Mouse (Mus musculus): ENCODE data around the gene Mospd3.

The Mospd3 gene

GRCm38 (mm10) chr5:137583670-137584169 is 17.1 kb downstream of the Mospd3 start:
- in situ Hi-C loops (cut with MboI; ENCODE audit: unreplicated experiment in 2 of 2), result loop anchor here in 1 of 2 experiments (5.0 kb wide), 1 partner anchor 69 kb away; no protein-coding TSS in a partner anchor

DNA sequence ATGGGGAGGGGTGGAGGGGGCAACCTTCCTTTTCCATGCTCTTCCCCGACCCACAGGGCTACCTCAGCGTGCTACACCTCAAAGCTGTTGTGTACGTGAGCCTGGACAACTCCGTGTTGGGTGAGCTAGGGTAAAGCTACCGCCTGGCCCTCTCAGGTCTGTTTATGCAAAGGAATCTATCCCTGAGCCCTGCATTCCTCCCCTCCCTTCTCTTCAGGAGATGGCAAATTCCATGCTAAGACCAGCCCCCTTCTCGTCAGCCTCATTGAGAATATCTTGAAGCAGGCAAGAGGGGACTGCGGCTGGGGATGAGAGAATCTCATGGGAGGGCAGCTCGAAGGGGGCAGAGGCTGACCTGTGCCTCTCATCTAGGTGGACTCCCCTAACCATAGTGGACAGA is 18.2 kb downstream of the Mospd3 start:
- in situ Hi-C loops (cut with MboI; ENCODE audit: unreplicated experiment in 2 of 2), result loop anchor here in 1 of 2 experiments (5.0 kb wide), 1 partner anchor 70 kb away; no protein-coding TSS in a partner anchor

DNA sequence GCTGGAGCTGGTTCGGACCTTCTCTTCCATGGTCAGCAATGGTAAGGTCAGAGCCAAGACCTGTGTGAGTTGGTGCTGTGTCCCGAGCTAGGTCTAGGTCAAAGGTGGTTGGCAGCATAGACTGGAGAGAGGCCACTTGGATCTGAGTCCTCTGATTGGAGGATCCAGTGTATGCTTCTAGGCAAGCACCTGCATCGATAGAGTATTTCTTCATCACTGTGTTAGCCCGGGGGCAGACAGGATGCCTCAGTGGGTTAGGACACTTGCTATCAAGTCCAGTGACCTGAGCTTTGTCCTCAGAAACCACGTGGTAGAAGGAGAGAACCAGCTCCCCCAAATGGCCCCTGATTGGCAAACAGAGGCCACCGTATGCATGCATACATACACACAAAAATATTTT is 20.6 kb downstream of the Mospd3 start:
- in situ Hi-C loops (cut with MboI; ENCODE audit: unreplicated experiment in 2 of 2), result loop anchor here in 1 of 2 experiments (5.0 kb wide), 1 partner anchor 72 kb away; no protein-coding TSS in a partner anchor

DNA sequence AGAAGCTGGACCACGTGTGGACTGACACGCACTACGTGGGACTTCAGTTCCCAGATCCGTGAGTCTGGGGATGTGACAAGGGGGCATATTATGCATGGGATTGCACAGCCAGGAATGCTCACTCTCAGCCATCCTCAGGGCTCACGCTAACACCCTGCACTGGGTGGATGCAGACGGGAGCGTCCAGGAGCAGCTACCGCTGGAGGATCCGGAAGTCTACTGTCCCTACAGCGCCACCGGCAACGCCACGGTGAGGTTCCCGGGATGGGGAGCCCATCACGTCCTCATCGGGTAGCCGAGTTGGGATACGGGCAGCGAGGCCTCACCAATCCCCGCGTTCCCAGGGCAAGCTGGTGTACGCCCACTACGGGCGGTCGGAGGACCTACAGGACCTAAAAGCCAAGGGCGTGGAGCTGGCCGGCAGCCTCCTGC is 26.4 kb downstream of the Mospd3 start:
- in situ Hi-C loops (cut with MboI; ENCODE audit: unreplicated experiment in 2 of 2), result no loop called here

GRCm38 (mm10) chr5:137570691-137571586 is 29.9 kb downstream of the Mospd3 start:
- in situ Hi-C loops (cut with MboI; ENCODE audit: unreplicated experiment in 2 of 2), result no loop called here

DNA sequence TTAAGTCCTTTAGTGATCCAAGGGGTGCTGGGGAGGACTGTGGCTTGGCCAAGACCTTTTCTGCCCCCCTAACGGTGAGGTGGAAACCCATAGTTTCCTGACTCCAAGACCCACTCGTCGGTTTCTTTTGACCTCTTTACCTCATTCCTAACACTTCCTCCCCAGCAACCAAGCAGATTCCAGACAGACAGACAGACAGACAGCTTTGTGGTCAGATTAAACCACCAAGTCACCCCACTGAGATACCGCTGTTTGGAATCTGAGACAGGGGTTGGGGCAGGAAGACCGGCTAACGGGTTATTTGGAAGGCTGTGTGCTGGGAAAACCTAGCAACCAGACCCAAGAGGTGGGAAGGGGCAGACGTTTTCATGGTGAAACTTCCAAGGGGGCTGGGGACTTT is 30.7 kb downstream of the Mospd3 start:
- in situ Hi-C loops (cut with MboI; ENCODE audit: unreplicated experiment in 2 of 2), result no loop called here

DNA sequence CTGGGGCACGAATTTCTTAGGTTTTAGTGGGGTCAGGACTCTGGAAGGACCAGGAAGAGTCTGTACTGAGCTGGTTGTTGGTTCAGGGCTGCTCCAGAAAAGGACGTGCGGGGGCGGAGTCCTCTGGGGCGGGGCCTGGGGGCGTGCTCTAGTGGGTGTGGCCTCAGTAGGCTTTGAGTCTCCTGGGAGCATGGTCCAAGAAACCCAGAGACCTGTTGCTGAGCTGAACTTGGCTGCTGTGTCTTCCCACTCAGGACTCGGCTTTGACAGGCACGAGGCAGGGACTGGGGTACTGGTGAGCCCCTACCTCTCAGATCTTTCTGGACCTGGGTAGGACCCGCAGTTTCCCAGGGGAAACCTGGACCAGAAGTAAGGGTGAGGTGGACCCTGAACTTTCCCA is 31.2 kb downstream of the Mospd3 start, which contains the start of gene Tfr2:
Tfr2 (plus strand) TSS at position 176 of the 400 bp plus-strand sequence.
- in situ Hi-C loops (cut with MboI; ENCODE audit: unreplicated experiment in 2 of 2), result no loop called here

DNA sequence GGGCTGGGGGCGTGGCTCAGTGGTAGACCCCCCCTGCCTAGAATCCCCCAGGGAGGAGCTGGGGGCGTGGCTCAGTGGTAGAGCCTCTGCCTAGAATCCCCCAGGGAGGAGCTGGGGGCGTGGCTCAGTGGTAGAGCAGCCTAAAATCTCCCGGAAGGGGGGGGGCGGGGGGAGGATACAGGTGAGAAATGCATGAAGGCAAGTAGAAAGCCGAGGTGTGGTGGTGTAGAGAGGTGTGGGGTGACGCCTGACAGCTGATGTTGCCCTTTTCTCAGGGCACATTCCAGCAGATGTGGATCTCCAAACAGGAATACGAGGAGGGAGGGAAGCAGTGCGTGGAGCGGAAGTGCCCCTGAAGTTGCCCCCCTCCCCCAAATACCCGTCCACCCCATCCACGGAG is 31.8 kb downstream of the Mospd3 start:
- in situ Hi-C loops (cut with MboI; ENCODE audit: unreplicated experiment in 2 of 2), result no loop called here

- in situ Hi-C loops (cut with MboI; ENCODE audit: unreplicated experiment in 2 of 2), result no loop called here
These were observed 32.5 kb downstream of the Mospd3 start for GRCm38 (mm10) chr5:137568223-137568798.

DNA sequence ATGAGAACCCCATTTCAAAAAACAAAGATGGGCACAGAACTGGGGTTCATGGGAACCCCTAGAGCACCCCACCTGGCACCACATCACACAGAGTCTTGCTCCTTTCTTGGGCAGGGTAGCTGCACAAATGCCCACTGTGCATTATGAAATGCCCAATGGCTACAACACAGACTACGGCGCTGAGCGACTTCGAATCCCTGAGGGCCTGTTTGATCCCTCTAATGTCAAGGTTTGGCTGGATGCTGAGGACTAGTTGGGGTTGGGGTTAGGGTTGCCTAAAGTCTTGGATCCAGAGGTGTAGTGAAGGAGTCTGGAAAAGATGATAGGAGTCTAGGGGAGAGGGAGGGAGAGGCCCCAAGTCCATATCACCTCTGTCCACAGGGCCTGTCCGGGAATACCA is 34.4 kb downstream of the Mospd3 start:
- in situ Hi-C loops (cut with MboI; ENCODE audit: unreplicated experiment in 2 of 2), result no loop called here

- in situ Hi-C loops (cut with MboI; ENCODE audit: unreplicated experiment in 2 of 2), result no loop called here
These were observed 35.1 kb downstream of the Mospd3 start for GRCm38 (mm10) chr5:137565744-137566143.

DNA sequence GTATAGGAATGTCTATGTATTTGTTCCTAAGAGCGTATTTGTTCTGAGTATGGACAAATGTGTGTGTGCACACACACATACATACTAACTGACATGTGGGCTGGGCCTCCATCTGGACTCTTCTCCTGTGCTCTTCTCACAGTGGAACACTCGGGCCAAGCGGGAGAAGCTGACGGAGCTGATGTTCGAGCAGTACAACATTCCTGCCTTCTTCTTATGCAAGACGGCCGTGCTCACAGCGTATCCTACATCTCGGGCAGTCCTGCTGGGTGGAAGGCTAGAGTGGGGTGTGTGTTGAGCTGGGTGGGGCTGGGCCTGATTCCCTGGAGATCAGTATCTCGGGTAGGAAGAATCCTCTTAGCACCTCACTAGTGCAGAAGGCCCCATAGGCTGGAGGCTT is 37.9 kb downstream of the Mospd3 start:
- in situ Hi-C loops (cut with MboI; ENCODE audit: unreplicated experiment in 2 of 2), result no loop called here

- in situ Hi-C loops (cut with MboI; ENCODE audit: unreplicated experiment in 2 of 2), result no loop called here
These were observed 39.3 kb downstream of the Mospd3 start for GRCm38 (mm10) chr5:137561556-137561955.

DNA sequence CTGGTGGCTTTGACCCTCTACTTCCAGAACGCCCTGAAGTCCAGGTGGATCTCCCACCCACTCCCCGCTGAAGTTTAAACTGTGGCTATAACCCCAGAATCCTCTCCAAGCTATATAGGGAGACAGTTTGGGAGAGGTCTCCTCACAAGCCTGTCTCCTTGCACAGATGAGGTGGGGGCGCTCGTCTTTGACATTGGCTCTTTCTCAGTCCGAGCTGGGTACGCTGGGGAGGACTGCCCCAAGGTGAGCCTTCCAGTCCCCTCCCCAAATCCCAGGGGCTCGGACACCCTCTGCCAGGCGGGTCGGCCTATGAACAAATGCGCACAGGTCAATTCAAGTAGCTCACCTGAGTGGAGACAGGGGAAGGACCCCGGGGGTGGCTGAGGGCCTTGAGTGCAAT is 47.0 kb downstream of the Mospd3 start:
- in situ Hi-C loops (cut with MboI; ENCODE audit: unreplicated experiment in 2 of 2), result no loop called here

DNA sequence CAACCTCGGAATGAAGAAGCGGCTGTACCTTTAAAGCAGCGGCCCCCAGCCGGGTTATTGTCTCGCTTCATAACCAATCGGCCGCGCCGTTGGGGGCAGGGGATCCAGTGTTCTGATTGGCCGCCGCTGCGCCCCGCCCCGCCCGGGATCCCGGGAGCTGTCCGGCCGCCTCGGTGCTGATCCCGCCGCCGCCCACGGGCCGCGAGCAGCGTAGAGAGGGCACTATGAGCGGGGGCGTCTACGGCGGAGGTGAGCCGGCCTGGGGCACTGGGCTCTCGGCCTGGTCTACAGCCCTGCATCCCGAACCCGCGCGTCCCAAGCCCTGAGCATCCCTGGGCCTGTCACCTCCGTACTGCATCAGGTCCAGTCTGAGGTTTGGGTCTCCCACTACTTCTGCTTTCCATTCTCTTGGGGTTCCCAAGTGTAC is 47.4 kb downstream of the Mospd3 start, which contains the start of gene Actl6b:
Actl6b (plus strand) TSS at position 107 of the 427 bp plus-strand sequence.
- in situ Hi-C loops (cut with MboI; ENCODE audit: unreplicated experiment in 2 of 2), result no loop called here

DNA sequence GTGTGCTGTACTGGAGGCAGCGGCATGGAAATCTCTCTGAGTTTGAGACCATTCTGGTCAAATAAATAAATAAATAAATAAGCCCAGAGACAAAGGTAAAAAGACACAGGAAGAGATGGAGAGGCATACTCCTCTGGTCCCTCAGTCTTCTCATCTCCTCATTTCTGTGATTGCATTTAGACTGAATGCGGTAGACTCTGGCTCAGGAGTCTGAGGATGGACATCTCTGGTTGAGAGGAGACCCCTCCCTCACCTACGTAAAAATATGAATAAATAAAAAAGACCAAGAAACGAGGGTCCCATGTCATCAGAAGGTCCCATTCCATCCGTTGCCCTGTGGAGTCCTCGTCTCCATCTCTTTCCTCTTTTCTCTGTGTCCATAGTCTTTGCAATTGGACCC is 47.9 kb downstream of the Mospd3 start:
- in situ Hi-C loops (cut with MboI; ENCODE audit: unreplicated experiment in 2 of 2), result no loop called here

DNA sequence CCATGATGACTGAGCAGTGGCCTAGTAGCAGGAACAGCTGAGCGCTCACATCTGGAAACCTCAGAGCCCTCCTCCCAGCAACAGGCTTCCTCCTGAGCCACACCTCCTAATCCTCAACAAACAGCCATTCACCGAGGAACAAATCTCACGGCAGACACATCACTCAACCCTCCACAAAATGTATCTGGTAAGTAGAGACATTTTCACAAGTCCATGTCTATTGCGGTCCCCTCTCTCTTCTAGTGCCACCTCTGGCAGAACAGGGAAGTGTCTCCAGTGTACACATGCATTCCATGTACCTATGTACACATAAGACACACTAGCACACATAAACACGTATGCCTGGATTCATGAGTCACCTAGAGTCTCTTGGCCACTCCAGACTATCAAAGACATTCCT is 49.7 kb downstream of the Mospd3 start:
- in situ Hi-C loops (cut with MboI; ENCODE audit: unreplicated experiment in 2 of 2), result no loop called here

DNA sequence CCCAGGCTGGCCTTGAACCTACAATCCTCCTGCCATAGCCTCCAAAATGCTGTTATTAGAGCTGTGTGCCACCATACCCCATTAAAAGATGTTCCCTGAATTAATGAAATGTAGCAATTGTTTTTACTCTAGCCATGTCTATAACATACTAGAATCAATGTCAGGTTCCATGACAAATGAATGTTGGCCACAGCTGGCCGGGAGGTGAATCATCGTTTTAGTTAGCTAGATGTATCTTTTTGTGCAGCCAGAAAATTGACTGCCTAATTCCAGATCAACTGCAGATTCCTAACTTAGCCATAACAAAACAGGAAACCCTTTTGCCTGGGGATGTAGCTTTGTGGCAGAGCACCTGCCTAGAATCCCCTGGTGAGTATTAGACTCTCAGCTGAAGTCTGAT is 51.0 kb downstream of the Mospd3 start:
- in situ Hi-C loops (cut with MboI; ENCODE audit: unreplicated experiment in 2 of 2), result no loop called here
